ENCODE assay signal across 20 mouse cellular contexts in the genomic region with DNA sequence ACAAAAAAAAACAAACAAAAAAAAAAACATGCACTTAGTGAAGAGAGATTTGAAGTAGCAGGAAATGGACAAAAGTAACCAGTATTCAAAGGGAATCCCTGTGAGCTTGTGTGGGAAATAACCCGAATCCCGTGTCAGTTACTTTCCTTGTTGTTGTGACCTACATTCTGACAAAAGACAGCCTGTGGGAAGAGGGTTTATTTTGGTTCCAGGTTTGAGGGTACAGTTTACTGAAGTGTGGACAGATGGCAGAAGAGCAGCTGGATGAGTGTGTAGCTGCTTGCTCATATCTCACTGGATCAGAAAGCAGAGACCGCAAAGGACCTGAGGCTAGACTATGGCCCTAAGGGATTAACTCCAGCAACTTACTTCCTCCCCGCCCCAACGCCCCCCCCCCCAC.
A peak's percentile ranks its signal among the peaks of the same experiment; 100 is the strongest.
DNase-seq lines count a peak whose midpoint lies in the region; ATAC-seq lines count a peak whose summit lies in the region.
"Had no signal": no experiment of that assay in that cellular context is flagged by ENCODE, and none has a peak within 500 bp of the region (broad histone marks: within the 10 kb centered on the region; RNA-seq: fewer than 3 reads in every experiment).

No protein-coding gene starts in this region.

- ATAC-seq in frontal cortex, adult (ENCODE audit: low TSS enrichment): peak; percentile 77
- ATAC-seq: activated CD4-positive, CD25-positive, alpha-beta regulatory T cell, adult 4 months; forebrain, embryonic 15.5 days; forebrain, postnatal 0 days; Patski had no signal

- no peak for DNase-seq in frontal cortex, postnatal 14 days (ENCODE audit: low spot score in 2 of 2)
- peak; percentile 37 for DNase-seq in right cerebral cortex, adult 18-20 months
- no peak for DNase-seq in right cerebral cortex, postnatal 14 days
- peak; percentile 70 for DNase-seq in brain, adult 2 months (ENCODE audit: low read depth, low spot score)
- DNase-seq in retina, postnatal 1 day: peak; percentile 90
- DNase-seq in layer of hippocampus, postnatal 14 days (ENCODE audit: low spot score in 2 of 2): no peak
- DNase-seq in lung, postnatal 4 days: no peak
- DNase-seq: adrenal gland, adult 8-10 months; adrenal gland, postnatal 14 days; adrenal gland, postnatal 36 days; cerebellum, adult 11-12 months; cerebellum, adult 9-11 months; cerebellum, postnatal 14 days; cerebellum, postnatal 36 days; embryo, embryonic 11 days; forebrain, postnatal 0 days had no signal

Comparison
In these comparisons a context has a peak if more than half of its experiments do, and no peak if none do; other contexts are left out.
1. DNase-seq: peak in right cerebral cortex, adult 18-20 months (single experiment), brain, adult 2 months (single experiment) and retina, postnatal 1 day (single experiment); none in frontal cortex, postnatal 14 days (0 of 2), right cerebral cortex, postnatal 14 days (single experiment), layer of hippocampus, postnatal 14 days (0 of 2) and lung, postnatal 4 days (0 of 2).